Mouse (Mus musculus): ENCODE measurements around the gene Lepr. TPM values are rescaled to one million over a fixed set of nuclear protein-coding genes. Genes with fewer than 3 reads are reported as not detected.

Lepr gene
- polyA plus RNA-seq (2012; ENCODE audit: low replicate concordance): 0.04 and 0.19 TPM in 2 replicates

DNA sequence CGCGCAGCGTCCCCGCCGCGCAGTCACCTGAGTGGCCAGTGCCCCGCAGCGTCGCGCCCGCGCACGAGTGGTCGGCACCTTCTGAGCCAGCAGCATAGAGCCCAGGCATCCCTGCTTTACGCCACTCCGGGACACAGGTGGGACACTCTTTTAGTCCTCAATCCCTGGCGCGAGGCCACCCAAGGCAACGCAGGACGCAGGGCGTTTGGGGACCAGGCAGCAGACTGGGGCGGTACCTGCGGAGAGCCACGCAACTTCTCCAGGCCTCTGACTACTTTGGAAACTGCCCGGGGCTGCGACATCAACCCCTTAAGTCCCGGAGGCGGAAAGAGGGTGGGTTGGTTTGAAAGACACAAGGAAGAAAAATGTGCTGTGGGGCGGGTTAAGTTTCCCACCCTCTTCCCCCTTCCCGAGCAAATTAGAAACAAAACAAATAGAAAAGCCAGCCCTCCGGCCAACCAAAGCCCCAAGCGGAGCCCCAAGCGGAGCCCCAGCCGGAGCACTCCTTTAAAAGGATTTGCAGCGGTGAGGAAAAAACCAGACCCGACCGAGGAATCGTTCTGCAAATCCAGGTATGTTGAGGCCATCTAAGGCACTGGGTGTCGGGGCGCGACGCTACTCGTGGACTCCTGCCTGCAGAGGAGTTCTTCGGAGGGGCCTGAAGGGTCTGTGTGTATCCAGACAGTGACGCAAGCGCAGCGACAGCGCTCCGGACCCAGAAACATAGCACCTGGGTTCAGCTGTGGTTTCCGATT lies at the start of gene Lepr:
Gene Lepr (plus strand): TSS at position 38 of the 755 bp plus-strand sequence.

DNA sequence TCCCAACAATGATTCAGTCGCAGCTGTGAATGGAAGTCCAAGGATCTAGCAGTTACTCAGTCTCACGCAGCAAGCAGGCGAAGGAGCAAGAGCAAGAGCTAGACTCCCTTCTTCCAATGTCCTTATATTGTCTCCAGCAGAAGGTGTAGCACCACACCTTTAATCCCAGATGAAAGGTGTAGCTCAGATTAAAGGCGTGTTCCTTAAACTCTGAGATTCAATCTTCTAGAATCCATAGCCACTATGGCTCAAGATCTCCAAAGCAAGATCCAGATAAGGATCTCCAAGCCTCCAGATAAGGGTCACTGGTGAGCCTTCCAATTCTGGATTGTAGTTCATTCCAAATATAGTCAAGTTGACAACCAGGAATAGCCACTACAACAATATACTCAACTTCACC lies 126.7 kb downstream of the Lepr start, which contains the start of gene B020004J07Rik:
Gene B020004J07Rik (minus strand): TSS at position 101 of the 400 bp plus-strand sequence.

Other genes starting within 250 kb of the Lepr start
- 0.23 and 1.4 TPM in 2 replicates for gene Dnajc6, start 220.8 kb upstream of the Lepr start, polyA plus RNA-seq (2012; ENCODE audit: low replicate concordance)
- gene Leprot, start 69.7 kb upstream of the Lepr start, polyA plus RNA-seq (2012; ENCODE audit: low replicate concordance): 5.1 and 16.2 TPM in 2 replicates
- gene B020004J07Rik, start 126.6 kb downstream of the Lepr start, polyA plus RNA-seq (2012; ENCODE audit: low replicate concordance): not detected in 2 replicates
- not detected in 2 replicates for gene C130073F10Rik, start 176.4 kb downstream of the Lepr start, polyA plus RNA-seq (2012; ENCODE audit: low replicate concordance)
- gene Gm12800, start 191.7 kb downstream of the Lepr start, polyA plus RNA-seq (2012; ENCODE audit: low replicate concordance): not detected in 2 replicates
- not detected in 2 replicates for gene Gm12794, start 223.0 kb downstream of the Lepr start, polyA plus RNA-seq (2012; ENCODE audit: low replicate concordance)

All from hematopoietic multipotent progenitor cell, adult 10-12 weeks (in vitro differentiated cells).